Mouse (Mus musculus) embryonic facial prominence, embryonic 11.5 days (tissue): Measurements from ENCODE around the gene Ephb3. TPM values are rescaled to one million over a fixed set of nuclear protein-coding genes. Genes with fewer than 3 reads are reported as not detected.
A peak's percentile ranks its signal among the peaks of the same experiment; 100 is the strongest.

Experiments used
- ATAC-seq: fragments of 200-750 bp; cut with Nextera tagmentation; replicated peaks from 2 replicates; pipeline ENCODE4 v1.8.0; 2017; ENCODE audit warnings: low read depth; ENCODE audit not compliant: insufficient number of reproducible peaks, low FRiP score, low TSS enrichment
- DNase-seq: peaks from one replicate; pipeline ENCODE4 v3.0.0-alpha.2; 2015; ENCODE audit warnings: low spot score
- H3K27ac ChIP-seq: fragments of 300-500 bp; sonication (generic); replicated peaks from 2 replicates; pipeline ENCODE4 v1.5.1; 2014; ENCODE audit warnings: mild to moderate bottlenecking, low read depth, low read length, control low read depth
- H3K27me3 ChIP-seq: fragments of 300-500 bp; sonication (generic); 2 replicates; pipeline ENCODE4 v1.6.1; 2014; ENCODE audit warnings: mild to moderate bottlenecking, low read length, moderate library complexity, mixed read lengths; ENCODE audit not compliant: control insufficient read depth, insufficient read depth
- H3K36me3 ChIP-seq: fragments of 300-500 bp; sonication (generic); replicated peaks from 2 replicates; pipeline ENCODE4 v1.6.1; 2014; ENCODE audit warnings: low read depth, mild to moderate bottlenecking, low read length, moderate library complexity, mixed read lengths; ENCODE audit not compliant: control insufficient read depth, insufficient read depth
- H3K4me1 ChIP-seq: fragments of 300-500 bp; sonication (generic); 2 replicates; pipeline ENCODE4 v1.6.1; 2014; ENCODE audit warnings: low read length, mixed read lengths; ENCODE audit not compliant: control insufficient read depth, insufficient read depth
- H3K4me2 ChIP-seq: fragments of 300-500 bp; sonication (generic); 2 replicates; pipeline ENCODE4 v1.6.1; 2014; ENCODE audit warnings: low read depth, mild to moderate bottlenecking, control low read depth, low read length, moderate library complexity
- H3K4me3 ChIP-seq: fragments of 300-500 bp; sonication (generic); 2 replicates; pipeline ENCODE4 v1.5.1; 2014; ENCODE audit warnings: low read depth, low read length, control low read depth
- H3K9ac ChIP-seq: fragments of 300-500 bp; sonication (generic); replicated peaks from 2 replicates; pipeline ENCODE4 v1.6.1; 2014; ENCODE audit warnings: mild to moderate bottlenecking, control low read depth, low read length
- H3K9me3 ChIP-seq: fragments of 300-500 bp; sonication (generic); replicated peaks from 2 replicates; pipeline ENCODE4 v1.6.1; 2016; ENCODE audit warnings: mild to moderate bottlenecking, low read length, inconsistent platforms, mixed read lengths; ENCODE audit not compliant: control insufficient read depth
- WGBS: fragments of 180-500 bp; shearing (Covaris S2); extraction: QIAGEN DNeasy Blood & Tissue Kit; methylation state at CpG from one replicate; pipeline ENCODE4 v1.1.7; 2014; 5-methylcytosine and 5-hydroxymethylcytosine counted together
- polyA plus RNA-seq: library from polyadenylated mRNA; unstranded; fragments of >200 nt; fragmentation: Nextera tagmentation; extraction: Ambion mirVana; gene quantifications from 2 replicates; pipeline ENCODE4 v1.2.1, GENCODE M21; 2014

The Ephb3 gene
- polyA plus RNA-seq, 1 experiment from 2014 or later = 22.2 TPM

GRCm38 (mm10) chr16:21248713-21249531 is 44.4 kb downstream of the Ephb3 start:
- H3K9me3 ChIP-seq = no peaks in the 10 kb centered on the region
- no peak overlapping the region for H3K27ac ChIP-seq
- H3K4me1 ChIP-seq = peaks cover 25% of the 10 kb centered on the region
- ATAC-seq (no peak), DNase-seq (peak; percentile 53)
- peak overlapping the region; percentile 85 for H3K4me2 ChIP-seq
- peak overlapping the region; percentile 34 for H3K4me3 ChIP-seq
- 4% methylated on average over 39 of the region's 39 CpGs for WGBS
- H3K27me3 ChIP-seq = peaks cover 2% of the 10 kb centered on the region; the same call in 1 of the 2 replicates
- H3K9ac ChIP-seq = peak overlapping the region; percentile 44
- no peaks in the 10 kb centered on the region for H3K36me3 ChIP-seq

GRCm38 (mm10) chr16:21252401-21252955 is 47.9 kb downstream of the Ephb3 start:
- Histone ChIP-seq H3K27ac (no peak overlapping the region), H3K4me1 (peaks cover 10% of the 10 kb centered on the region), H3K9me3 (no peaks in the 10 kb centered on the region), H3K9ac (no peak overlapping the region), H3K4me2 (no peak overlapping the region), H3K36me3 (no peaks in the 10 kb centered on the region), H3K27me3 (peaks cover 2% of the 10 kb centered on the region; the same call in 1 of the 2 replicates), H3K4me3 (no peak overlapping the region)
- ATAC-seq (no peak), DNase-seq (no peak)
- 54% methylated on average over 11 of the region's 11 CpGs for WGBS

- 84% methylated on average over 11 of the region's 11 CpGs for WGBS
- no peak overlapping the region for H3K9ac ChIP-seq
- H3K27ac ChIP-seq = no peak overlapping the region
- H3K9me3 ChIP-seq = no peaks in the 10 kb centered on the region
- H3K27me3 ChIP-seq = no peaks in the 10 kb centered on the region
- no peaks in the 10 kb centered on the region for H3K4me1 ChIP-seq
- ATAC-seq (no peak), DNase-seq (no peak)
- no peaks in the 10 kb centered on the region for H3K36me3 ChIP-seq
- H3K4me2 ChIP-seq = no peak overlapping the region
- no peak overlapping the region for H3K4me3 ChIP-seq
Observed at GRCm38 (mm10) chr16:21255574-21256304, 51.2 kb downstream of the Ephb3 start.

DNA sequence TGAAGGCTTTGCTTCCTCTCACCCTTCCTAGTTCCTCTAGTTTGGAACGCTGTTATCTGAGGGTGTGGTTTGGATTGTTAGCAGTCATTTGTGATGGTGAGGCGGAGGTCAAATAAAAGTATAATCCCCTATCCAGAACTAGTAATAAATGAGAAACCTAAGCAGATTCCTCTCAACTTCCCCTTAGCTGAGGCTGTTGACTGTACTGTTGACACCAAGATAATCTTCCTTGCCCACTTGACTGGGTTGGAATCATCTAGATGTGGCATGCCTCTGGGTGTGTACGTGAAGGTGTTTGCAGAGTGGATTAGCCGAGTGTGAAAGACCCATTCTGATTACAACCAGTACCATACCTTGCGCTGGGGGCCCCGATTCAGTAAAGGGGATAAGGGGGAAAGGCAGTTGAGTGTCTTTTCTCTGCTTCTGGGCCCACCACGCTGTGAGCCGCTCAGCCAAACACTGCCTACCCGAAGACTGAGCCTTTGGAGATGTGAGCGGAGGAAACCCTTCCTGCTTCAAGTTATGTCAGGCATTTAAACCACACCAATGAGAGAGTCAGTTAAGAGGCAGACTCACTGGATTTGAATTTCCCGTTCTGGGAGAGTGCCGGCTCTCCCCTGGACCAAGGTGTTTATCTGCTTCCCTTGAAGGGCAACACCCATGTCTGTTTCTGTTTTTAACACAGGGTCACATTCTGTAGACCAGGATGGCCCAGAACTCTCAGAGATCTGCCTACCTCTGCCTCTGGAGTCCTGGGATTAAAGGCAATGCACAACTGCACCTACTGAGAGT is 52.2 kb downstream of the Ephb3 start:
- WGBS = 92% methylated on average over 12 of the region's 12 CpGs
- no peaks in the 10 kb centered on the region for H3K4me1 ChIP-seq
- DNase-seq = no peak

GRCm38 (mm10) chr16:21265417-21265816 is 60.9 kb downstream of the Ephb3 start:
- no peak overlapping the region for H3K27ac ChIP-seq
- ATAC-seq = no peak
- H3K9me3 ChIP-seq = no peaks in the 10 kb centered on the region
- no peak overlapping the region for H3K4me3 ChIP-seq
- no peak for DNase-seq
- H3K4me1 ChIP-seq = no peaks in the 10 kb centered on the region
- H3K9ac ChIP-seq = no peak overlapping the region
- H3K4me2 ChIP-seq = no peak overlapping the region
- 90% methylated on average over 7 of the region's 7 CpGs for WGBS
- H3K36me3 ChIP-seq = no peaks in the 10 kb centered on the region
- no peaks in the 10 kb centered on the region for H3K27me3 ChIP-seq

More for the DNA sequence above, 52.2 kb downstream of the Ephb3 start:
- Histone ChIP-seq H3K4me3 (no peak overlapping the region), H3K4me2 (no peak overlapping the region), H3K27me3 (no peaks in the 10 kb centered on the region), H3K36me3 (no peaks in the 10 kb centered on the region), H3K27ac (no peak overlapping the region), H3K9ac (no peak overlapping the region), H3K9me3 (no peaks in the 10 kb centered on the region)
- ATAC-seq = no peak

DNA sequence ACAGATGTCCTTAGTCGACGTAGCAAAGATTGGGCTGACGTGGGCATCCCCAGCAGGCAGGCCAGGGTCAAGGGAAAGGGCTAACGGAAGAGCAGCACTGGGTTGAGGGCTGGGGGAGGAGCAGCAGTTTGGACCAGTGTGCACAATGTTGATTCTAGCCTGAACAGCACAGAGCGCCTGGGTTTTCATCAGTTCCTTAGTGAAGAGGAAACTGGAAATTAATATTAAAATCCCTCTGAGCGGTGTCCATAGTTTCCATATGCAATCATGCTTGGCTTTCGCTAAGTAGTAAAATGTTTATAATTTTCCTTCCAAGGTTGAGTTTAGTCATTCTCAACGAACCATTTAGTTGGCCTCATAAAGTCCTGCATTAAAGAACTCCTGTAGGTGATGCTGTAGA is 65.2 kb downstream of the Ephb3 start:
- no peak for DNase-seq
- Histone ChIP-seq H3K27ac (no peak overlapping the region), H3K9me3 (no peaks in the 10 kb centered on the region), H3K4me3 (no peak overlapping the region), H3K36me3 (no peaks in the 10 kb centered on the region), H3K4me1 (peaks cover 6% of the 10 kb centered on the region), H3K27me3 (no peaks in the 10 kb centered on the region), H3K4me2 (no peak overlapping the region), H3K9ac (no peak overlapping the region)
- 49% methylated on average over 8 of the region's 8 CpGs for WGBS
- no peak for ATAC-seq

DNA sequence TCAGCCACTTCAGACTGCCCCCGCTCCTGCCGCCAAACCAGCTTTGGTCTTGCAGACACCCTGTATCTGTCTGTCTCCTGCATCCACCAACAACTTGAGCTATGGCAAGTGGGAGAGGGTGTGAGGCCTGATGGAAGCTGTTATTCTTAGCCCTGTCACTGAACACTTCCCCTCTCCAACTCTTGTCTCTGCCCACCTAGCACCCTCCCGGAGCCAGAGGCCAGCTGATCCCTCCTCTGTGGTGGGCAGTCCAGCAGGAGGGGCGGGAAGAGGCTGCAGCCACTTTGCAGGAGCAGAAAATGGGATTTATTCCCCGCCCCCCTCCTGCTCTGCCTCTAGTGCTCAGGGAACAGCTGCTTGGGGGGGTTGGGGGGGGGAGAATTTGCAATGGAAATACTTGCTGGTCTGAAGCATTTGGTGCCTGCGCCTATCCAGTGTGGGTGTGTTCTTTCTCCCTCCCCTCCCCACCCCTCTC is 67.3 kb downstream of the Ephb3 start:
- ATAC-seq (0 out of 2 replicates have a peak, but pooled peaks have one; percentile 2), DNase-seq (no peak)
- Histone ChIP-seq H3K4me3 (no peak overlapping the region), H3K9me3 (no peaks in the 10 kb centered on the region), H3K4me1 (peaks cover 6% of the 10 kb centered on the region), H3K27me3 (no peaks in the 10 kb centered on the region), H3K27ac (no peak overlapping the region), H3K9ac (no peak overlapping the region), H3K36me3 (no peaks in the 10 kb centered on the region), H3K4me2 (no peak overlapping the region)
- WGBS = 47% methylated on average over 6 of the region's 6 CpGs
